Mouse (Mus musculus) forebrain, embryonic 13.5 days (tissue): ENCODE measurements around the gene Pycard. TPM values are rescaled to one million over a fixed set of nuclear protein-coding genes. Genes with fewer than 3 reads are reported as not detected.
"Not testable (repeated sequence)": the region's sequence is repeated elsewhere in the genome, so short reads cannot be mapped to it uniquely, and the experiment has no call there.

Experiments
- ATAC-seq: fragments of 200-750 bp; cut with Nextera tagmentation; 2 replicates; pipeline ENCODE4 v1.8.0; 2017
- H3K27ac ChIP-seq: fragments of 300-500 bp; sonication (generic); 2 replicates; pipeline ENCODE4 v1.5.1; 2015; ENCODE audit warnings: inconsistent platforms, mild to moderate bottlenecking, moderate library complexity
- H3K27me3 ChIP-seq: fragments of 300-500 bp; sonication (generic); 2 replicates; pipeline ENCODE4 v1.6.1; 2015; ENCODE audit warnings: mild to moderate bottlenecking, inconsistent platforms
- H3K36me3 ChIP-seq: fragments of 300-500 bp; sonication (generic); 2 replicates; pipeline ENCODE4 v1.6.1; 2015; ENCODE audit warnings: mild to moderate bottlenecking, inconsistent platforms; ENCODE audit not compliant: poor library complexity, severe bottlenecking
- H3K4me1 ChIP-seq: fragments of 300-500 bp; sonication (generic); 2 replicates; pipeline ENCODE4 v1.6.1; 2015; ENCODE audit warnings: inconsistent platforms
- H3K4me2 ChIP-seq: fragments of 300-500 bp; sonication (generic); 2 replicates; pipeline ENCODE4 v1.6.1; 2015; ENCODE audit warnings: inconsistent platforms, mild to moderate bottlenecking, moderate library complexity
- H3K4me3 ChIP-seq: fragments of 300-500 bp; sonication (generic); 2 replicates; pipeline ENCODE4 v1.5.1; 2015; ENCODE audit warnings: mild to moderate bottlenecking, inconsistent platforms
- H3K9ac ChIP-seq: fragments of 300-500 bp; sonication (generic); 2 replicates; pipeline ENCODE4 v1.6.1; 2015; ENCODE audit warnings: mild to moderate bottlenecking, inconsistent platforms
- H3K9me3 ChIP-seq: fragments of 300-500 bp; sonication (generic); replicated peaks from 2 replicates; pipeline ENCODE4 v1.6.1; 2016; ENCODE audit warnings: inconsistent platforms
- WGBS: fragments of 180-500 bp; shearing (Covaris S2); methylation state at CpG from one replicate; pipeline ENCODE4 v1.1.7; 2015; 5-methylcytosine and 5-hydroxymethylcytosine counted together
- polyA plus RNA-seq: library from polyadenylated mRNA; unstranded; fragments of >200 nt; fragmentation: Nextera tagmentation; extraction: Ambion mirVana; gene quantifications from 2 replicates; pipeline ENCODE4 v1.2.1, GENCODE M21; 2015

Gene Pycard
- polyA plus RNA-seq, 1 experiment from 2014 or later, result 3.9 TPM

DNA sequence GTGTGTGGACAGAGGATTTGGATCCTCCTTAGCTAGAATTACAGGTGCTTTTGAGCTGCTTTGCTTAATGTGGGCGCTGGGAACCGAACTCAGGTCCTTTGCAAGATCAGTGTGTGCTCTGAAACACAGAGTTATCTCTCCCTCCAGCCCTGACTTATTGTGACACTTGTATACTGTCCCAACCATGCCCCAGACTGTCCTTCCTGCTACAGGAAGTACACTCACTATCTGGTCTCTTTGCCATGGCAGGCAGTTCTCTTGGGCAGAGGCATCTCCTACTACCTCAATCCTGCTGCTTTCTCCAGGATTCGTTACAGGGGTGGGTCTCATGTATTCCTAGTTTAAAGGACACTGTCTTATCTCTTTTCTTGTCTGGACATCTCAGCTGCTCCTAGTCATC lies 24.6 kb upstream of the Pycard start:
- Histone ChIP-seq H3K27me3 (no peaks in the 10 kb centered on the region), H3K27ac (no peak overlapping the region), H3K36me3 (no peaks in the 10 kb centered on the region), H3K9ac (no peak overlapping the region), H3K4me1 (no peaks in the 10 kb centered on the region), H3K9me3 (no peaks in the 10 kb centered on the region), H3K4me3 (no peak overlapping the region), H3K4me2 (no peak overlapping the region)
- 85% methylated on average over 3 of the region's 3 CpGs for WGBS
- no peak for ATAC-seq

DNA sequence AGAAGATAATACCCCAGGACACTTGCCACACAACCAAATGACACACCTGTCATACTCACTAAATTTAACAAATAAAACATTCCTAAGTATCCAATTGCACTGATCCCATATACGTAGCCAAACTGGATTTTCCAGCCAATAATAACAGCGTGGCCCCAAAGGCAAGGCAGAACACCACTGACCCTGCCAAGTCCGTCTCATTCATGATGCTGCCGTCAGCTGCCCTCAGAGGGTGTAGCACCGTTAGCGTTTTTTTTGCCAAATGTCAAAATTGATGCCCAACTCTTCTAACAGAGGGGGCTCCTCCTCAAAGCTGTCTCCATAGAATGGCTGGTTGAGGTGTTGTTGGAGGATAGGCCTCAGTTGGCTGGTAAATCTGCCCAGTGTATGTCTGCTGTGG lies 23.0 kb upstream of the Pycard start:
- no peak for ATAC-seq
- H3K27me3 ChIP-seq, result no peaks in the 10 kb centered on the region
- no peak overlapping the region for H3K4me3 ChIP-seq
- H3K4me2 ChIP-seq, result no peak overlapping the region
- no peaks in the 10 kb centered on the region for H3K4me1 ChIP-seq
- 92% methylated on average over 6 of the region's 6 CpGs for WGBS
- H3K9me3 ChIP-seq, result no peaks in the 10 kb centered on the region
- no peak overlapping the region for H3K27ac ChIP-seq
- no peak overlapping the region for H3K9ac ChIP-seq
- no peaks in the 10 kb centered on the region for H3K36me3 ChIP-seq

DNA sequence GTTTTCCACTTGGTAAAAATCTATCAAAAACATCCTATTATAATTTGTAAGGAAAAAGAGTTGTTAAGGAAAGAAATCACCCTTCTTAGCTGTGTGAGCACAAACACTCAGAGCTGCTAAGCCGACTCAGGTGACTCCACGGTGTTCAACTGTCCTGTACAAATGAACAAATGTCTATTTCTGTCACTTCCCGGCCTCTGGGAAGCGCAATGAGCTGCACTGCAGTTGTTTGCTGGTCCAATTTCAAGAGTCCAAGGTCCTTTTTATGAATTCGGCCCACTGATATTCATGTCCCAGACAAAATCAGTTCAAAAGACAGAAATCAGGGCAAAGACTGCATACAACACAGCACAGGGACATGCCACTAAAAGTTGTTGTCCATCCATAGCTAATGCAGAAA lies 22.5 kb upstream of the Pycard start:
- H3K4me1 ChIP-seq, H3K4me2 ChIP-seq, H3K36me3 ChIP-seq, ATAC-seq, H3K27ac ChIP-seq, H3K9ac ChIP-seq, H3K4me3 ChIP-seq, H3K27me3 ChIP-seq, H3K9me3 ChIP-seq: not testable (repeated sequence)
- 84% methylated on average over 5 of the region's 5 CpGs for WGBS

DNA sequence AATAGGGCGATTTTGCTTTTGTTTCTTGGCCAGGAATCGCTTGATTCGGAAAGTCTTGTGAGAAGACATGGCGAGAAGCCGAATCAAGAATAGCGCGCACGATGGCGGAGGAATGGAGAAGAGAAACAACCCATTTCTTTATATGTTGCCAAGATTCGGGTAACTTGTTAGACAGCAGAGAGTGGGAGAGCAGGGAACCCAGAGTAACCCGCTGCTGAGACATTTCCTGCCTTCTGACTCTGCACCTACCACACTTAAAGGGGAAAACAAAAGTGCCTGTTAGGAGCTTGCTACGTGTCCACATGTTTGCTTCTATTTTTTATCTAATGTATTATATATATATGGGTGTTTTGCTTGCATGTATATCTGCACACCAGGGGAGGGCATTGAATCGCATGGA lies 19.4 kb upstream of the Pycard start:
- WGBS, result 93% methylated on average over 13 of the region's 13 CpGs
- Histone ChIP-seq H3K4me3 (no peak overlapping the region), H3K9me3 (no peaks in the 10 kb centered on the region), H3K27ac (no peak overlapping the region), H3K4me1 (no peaks in the 10 kb centered on the region), H3K36me3 (no peaks in the 10 kb centered on the region), H3K27me3 (no peaks in the 10 kb centered on the region), H3K4me2 (no peak overlapping the region), H3K9ac (no peak overlapping the region)
- ATAC-seq, result no peak

DNA sequence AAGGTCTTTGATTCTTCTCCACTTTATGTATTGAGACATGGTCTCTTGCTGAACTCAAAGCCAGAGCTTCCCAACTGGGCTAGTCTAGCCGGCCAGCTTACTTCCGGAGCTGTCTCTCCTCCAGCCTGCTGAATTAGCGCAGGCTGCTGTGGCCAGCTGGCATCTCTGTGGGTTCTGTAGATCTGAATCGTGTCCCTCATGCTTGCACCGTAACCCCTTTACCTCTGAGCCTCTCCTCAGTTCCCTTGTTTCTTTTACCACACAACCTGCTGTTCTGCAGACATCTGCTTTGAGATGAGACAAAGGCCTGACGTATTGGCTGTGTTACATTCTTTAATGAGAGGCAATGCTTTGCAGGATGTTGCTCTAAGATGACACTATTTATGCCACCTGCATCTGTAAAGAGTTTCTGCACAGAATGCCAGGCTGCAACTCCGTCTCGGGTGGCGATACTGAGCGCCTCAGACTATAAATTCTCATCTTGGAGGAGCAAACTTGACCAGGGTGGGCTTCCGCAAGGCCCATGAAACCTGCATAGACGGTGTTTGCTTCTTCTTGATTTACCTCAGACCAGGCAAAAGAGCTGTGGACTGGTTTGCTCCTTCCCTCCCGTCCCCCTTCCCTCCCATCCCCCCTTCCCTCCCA lies 18.6 kb upstream of the Pycard start:
- H3K36me3 ChIP-seq, result no peaks in the 10 kb centered on the region
- no peak for ATAC-seq
- no peak overlapping the region for H3K27ac ChIP-seq

DNA sequence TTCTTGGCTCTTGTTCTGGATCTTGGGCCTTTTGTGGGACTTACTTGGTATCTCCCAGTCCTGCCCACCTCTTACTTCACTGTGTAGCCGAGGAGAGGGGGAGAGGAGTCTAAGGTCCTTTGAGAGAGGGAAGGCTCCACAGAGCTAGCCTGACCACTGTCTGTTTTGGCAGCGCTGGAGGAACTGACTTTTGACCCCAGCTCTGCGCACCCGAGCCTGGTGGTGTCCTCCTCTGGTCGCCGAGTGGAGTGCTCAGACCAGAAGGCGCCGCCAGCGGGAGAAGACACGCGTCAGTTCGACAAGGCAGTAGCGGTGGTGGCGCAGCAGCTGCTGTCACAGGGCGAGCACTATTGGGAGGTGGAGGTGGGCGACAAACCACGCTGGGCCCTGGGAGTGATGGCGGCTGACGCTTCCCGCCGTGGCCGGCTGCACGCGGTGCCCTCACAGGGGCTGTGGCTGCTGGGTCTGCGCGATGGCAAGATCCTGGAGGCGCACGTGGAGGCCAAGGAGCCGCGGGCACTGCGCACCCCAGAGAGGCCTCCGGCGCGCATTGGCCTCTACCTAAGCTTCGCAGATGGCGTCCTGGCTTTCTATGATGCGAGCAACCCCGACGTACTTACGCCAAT lies 16.2 kb upstream of the Pycard start:
- Histone ChIP-seq H3K27ac (no peak overlapping the region), H3K4me3 (no peak overlapping the region), H3K4me1 (peaks cover under 1% of the 10 kb centered on the region; the same call in 1 of the 2 replicates), H3K27me3 (peaks cover 4% of the 10 kb centered on the region), H3K36me3 (no peaks in the 10 kb centered on the region), H3K9me3 (no peaks in the 10 kb centered on the region), H3K4me2 (no peak overlapping the region), H3K9ac (no peak overlapping the region)
- 67% methylated on average over 40 of the region's 40 CpGs for WGBS
- no peak for ATAC-seq

More for the DNA sequence above, 18.6 kb upstream of the Pycard start:
- no peaks in the 10 kb centered on the region for H3K4me1 ChIP-seq
- no peak overlapping the region for H3K4me2 ChIP-seq
- WGBS, result 76% methylated on average over 13 of the region's 13 CpGs
- no peak overlapping the region for H3K4me3 ChIP-seq
- H3K9me3 ChIP-seq, result no peaks in the 10 kb centered on the region
- no peaks in the 10 kb centered on the region for H3K27me3 ChIP-seq
- no peak overlapping the region for H3K9ac ChIP-seq

DNA sequence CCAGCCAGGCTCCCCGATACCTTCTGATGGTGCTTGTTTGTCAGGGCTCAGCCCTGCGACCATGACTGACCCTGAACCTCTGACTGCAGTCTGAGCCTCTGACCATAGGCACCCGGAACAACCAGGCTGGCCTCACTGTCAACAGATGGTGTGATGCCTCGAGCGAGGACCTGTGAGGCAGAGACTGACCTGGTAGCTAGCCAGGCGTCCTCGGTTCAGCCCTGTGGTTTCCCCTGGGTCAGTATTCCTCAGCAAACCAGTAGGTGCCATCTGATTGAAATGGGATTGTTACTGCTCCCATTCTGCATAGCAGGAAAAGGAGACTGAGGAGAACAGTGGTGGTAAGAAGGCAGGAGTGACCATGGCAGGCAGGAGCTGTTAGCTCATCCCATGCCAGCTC lies 12.5 kb upstream of the Pycard start:
- 79% methylated on average over 7 of the region's 7 CpGs for WGBS

DNA sequence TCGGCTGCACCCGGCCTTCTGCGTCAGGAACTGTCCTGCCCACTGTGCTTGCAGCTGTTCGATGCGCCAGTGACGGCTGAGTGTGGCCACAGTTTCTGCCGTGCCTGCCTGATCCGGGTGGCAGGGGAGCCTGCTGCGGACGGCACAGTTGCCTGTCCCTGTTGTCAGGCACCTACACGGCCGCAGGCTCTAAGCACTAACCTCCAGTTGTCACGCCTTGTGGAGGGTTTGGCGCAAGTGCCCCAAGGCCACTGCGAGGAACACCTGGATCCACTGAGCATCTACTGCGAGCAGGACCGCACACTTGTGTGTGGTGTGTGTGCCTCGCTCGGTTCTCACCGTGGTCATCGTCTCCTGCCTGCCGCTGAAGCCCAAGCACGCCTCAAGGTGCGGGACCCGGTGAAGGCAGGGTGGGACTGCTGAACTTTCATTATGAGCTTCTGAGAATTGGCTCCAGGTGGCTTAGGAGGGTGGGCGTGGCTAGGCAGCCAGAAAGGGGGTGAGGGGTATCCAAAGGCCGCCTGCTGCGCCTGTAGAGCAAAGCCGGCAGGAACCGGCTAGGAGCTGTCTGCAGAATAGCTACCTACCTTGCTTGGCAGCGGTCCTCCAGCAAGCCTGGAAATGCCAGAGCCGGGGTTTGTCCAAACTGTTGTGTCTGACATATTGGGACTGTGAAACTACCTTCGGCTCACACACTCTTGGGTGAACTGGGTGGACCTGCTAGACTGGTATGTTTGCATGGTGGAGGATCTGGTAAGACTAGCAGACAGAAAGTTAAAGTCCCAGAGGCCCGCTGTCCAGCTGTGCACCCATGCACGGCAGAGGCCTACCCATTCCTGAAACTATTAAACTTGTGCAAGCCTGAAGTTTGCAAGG lies 11.1 kb upstream of the Pycard start:
- ATAC-seq, result no peak
- Histone ChIP-seq H3K4me3 (no peak overlapping the region), H3K36me3 (no peaks in the 10 kb centered on the region), H3K27ac (no peak overlapping the region), H3K4me1 (peaks cover 7% of the 10 kb centered on the region; the same call in 1 of the 2 replicates), H3K27me3 (peaks cover 19% of the 10 kb centered on the region), H3K4me2 (peak overlapping the region; percentile 28), H3K9ac (0 out of 2 replicates have a peak overlapping the region, but pooled peaks have one; percentile 13), H3K9me3 (no peaks in the 10 kb centered on the region; the same call in 1 of the 2 replicates)
- 28% methylated on average over 35 of the region's 35 CpGs for WGBS

More for the DNA sequence above, 12.5 kb upstream of the Pycard start:
- no peaks in the 10 kb centered on the region; the same call in 1 of the 2 replicates for H3K9me3 ChIP-seq
- peaks cover 19% of the 10 kb centered on the region for H3K27me3 ChIP-seq
- ATAC-seq, result no peak
- H3K27ac ChIP-seq, result no peak overlapping the region
- peaks cover 7% of the 10 kb centered on the region; the same call in 1 of the 2 replicates for H3K4me1 ChIP-seq
- H3K9ac ChIP-seq, result no peak overlapping the region
- no peak overlapping the region for H3K4me3 ChIP-seq
- H3K36me3 ChIP-seq, result no peaks in the 10 kb centered on the region
- H3K4me2 ChIP-seq, result no peak overlapping the region

DNA sequence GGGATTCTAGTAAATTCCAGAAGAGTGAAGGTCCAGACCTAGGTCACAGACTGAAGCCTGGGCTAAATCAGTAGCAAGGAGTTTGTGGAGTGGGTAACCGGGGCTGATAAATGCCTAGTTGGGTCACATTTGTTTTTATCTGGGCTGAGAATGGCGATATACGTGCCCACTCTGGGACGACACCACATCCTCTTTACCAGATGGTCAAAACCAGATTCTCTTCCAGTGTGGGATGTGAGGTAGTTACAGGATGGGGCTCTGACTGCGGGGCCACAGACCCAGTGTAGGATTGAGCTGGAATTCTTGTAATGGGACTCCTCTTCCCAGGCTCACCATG lies 10.5 kb upstream of the Pycard start:
- no peaks in the 10 kb centered on the region for H3K36me3 ChIP-seq
- H3K27me3 ChIP-seq, result peaks cover 19% of the 10 kb centered on the region
- 81% methylated on average over 5 of the region's 5 CpGs for WGBS
- H3K4me1 ChIP-seq, result peaks cover 7% of the 10 kb centered on the region; the same call in 1 of the 2 replicates
- H3K4me2 ChIP-seq, result 0 out of 2 replicates have a peak overlapping the region, but pooled peaks have one; percentile 28
- no peak for ATAC-seq
- H3K27ac ChIP-seq, result no peak overlapping the region
- H3K9ac ChIP-seq, result 0 out of 2 replicates have a peak overlapping the region, but pooled peaks have one; percentile 13
- H3K4me3 ChIP-seq, result no peak overlapping the region
- H3K9me3 ChIP-seq, result no peaks in the 10 kb centered on the region; the same call in 1 of the 2 replicates

DNA sequence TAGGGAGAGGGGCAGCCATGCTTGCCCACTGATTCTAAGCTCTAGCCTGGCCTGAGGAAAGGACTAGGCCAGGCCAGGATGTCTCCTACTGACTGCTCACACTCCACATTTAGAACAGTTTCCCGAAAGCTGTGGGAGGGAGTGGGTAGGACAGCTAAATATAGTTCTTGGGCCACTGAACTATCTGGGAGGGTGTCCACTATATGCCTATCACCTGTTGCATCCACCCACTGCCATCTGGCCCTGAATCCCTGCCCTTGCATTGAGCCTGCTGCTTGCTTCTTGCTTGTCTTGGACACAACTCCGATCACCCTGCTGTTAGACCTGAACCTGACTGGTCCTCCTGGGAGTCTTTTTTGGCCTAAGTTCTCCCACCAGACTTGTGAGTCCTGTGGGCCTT lies 10.0 kb upstream of the Pycard start, which contains the start of gene Trim72:
Trim72 (plus strand) TSS at position 262 of the 400 bp plus-strand sequence.
- ATAC-seq, result no peak
- Histone ChIP-seq H3K36me3 (no peaks in the 10 kb centered on the region), H3K27ac (no peak within 1 kb of the TSS), H3K9ac (0 out of 2 replicates have a peak within 1 kb of the TSS, but pooled peaks have one; percentile 13), H3K4me1 (peaks cover 7% of the 10 kb centered on the region; the same call in 1 of the 2 replicates), H3K4me2 (peak within 1 kb of the TSS; percentile 28), H3K9me3 (no peaks in the 10 kb centered on the region; the same call in 1 of the 2 replicates), H3K4me3 (no peak within 1 kb of the TSS), H3K27me3 (peaks cover 19% of the 10 kb centered on the region)
- 90% methylated on average over 2 of the region's 2 CpGs for WGBS

DNA sequence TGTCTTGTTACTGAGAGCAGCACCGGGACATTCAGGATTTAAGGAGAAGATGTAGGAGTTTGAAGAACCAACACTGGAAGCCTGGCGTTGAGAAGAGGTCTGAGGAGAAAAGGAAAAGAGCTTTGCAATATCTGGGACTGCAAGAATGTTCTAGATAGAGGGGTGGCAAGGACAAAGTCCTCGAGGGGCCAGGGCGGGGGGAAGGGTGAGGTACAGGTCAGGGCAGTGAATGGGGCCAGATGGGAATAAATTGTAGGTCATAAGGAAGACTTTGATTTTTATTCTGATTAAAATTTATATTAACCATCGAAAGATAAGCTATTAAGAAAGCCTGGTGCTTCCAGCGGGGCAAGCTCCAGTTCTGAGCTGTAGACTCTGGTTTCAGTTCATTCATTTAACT lies 9.4 kb upstream of the Pycard start:
- H3K36me3 ChIP-seq, result no peaks in the 10 kb centered on the region
- no peak overlapping the region for H3K9ac ChIP-seq
- peaks cover 19% of the 10 kb centered on the region for H3K27me3 ChIP-seq
- no peak overlapping the region for H3K4me3 ChIP-seq
- H3K9me3 ChIP-seq, result no peaks in the 10 kb centered on the region; the same call in 1 of the 2 replicates
- H3K4me1 ChIP-seq, result peaks cover 7% of the 10 kb centered on the region; the same call in 1 of the 2 replicates
- no peak for ATAC-seq
- no peak overlapping the region for H3K4me2 ChIP-seq
- no peak overlapping the region for H3K27ac ChIP-seq
- WGBS, result 86% methylated on average over 6 of the region's 6 CpGs
